Mouse (Mus musculus): ENCODE measurements around the gene Hsbp1.

Hsbp1 gene

DNA sequence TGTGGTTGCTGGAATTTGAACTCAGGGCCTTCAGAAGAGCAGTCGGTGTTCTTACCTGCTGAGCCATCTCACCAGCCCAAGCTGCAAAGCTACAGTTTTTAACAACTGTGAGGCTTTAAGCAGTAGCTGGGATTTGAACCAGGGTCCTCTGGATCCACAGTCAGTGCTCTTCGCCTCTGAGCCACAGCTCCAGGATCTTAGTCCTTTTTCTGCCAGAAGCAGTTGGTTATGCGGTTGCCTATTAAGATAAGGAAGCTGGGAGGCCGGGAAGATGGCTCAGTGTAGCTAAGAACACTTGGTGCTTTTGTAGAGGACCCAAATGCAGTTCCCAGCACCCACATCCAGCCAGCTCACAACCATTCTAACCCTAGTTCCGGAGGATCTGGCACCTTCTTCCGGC is 42.7 kb downstream of the Hsbp1 start:
- DNase-seq (ENCODE audit: low spot score in 2 of 2) = no peak

DNA sequence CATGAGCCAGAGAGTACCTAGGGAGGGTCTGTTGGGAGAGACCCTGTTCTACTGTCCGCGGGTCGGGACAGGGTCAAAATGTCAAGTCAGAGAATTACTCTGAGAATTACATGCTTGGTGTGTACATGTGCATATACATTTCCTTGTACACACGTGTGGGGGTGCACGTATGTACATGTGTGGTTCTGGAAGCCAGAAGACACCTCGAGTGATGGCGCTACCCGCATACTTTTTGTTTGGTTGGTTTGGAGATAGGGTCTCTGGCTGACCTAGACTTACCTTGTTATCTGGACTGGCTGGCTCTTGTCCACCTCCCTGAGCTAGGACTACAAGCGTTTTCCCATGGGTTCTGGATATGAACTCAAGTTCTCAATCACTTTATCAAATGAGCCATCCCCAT is 49.8 kb downstream of the Hsbp1 start:
- DNase-seq (ENCODE audit: low spot score in 2 of 2) = no peak

DNA sequence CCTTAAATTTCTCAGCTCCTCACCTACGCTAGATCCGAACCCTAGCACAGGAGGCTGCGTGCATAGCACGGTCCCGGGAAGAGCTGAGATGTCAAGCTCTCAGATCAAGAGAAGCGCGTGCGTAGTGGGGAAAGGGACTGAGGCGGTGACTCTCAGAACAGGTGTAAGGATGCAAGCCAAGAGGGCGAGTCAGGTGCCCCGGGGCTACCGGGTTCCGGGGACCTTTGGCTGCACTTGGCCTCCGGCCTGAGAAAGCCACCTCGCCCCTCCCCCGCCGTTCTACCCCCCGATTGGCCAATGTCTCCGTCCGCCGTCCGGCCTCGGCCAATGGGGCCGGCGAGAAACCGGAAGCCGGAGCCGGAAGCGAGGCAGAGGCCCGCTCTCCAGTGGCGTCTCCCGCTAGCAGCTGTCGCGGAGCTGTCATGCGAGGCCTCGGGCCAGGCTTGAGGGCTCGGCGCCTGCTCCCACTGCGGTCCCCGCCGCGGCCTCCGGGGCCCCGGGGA is 50.3 kb downstream of the Hsbp1 start, which contains the start of gene Mlycd:
Gene Mlycd, plus strand, starts transcription at position 355 of the 503 bp plus-strand sequence.
- peak; percentile 78 to 87 for DNase-seq (ENCODE audit: low spot score in 2 of 2)

DNA sequence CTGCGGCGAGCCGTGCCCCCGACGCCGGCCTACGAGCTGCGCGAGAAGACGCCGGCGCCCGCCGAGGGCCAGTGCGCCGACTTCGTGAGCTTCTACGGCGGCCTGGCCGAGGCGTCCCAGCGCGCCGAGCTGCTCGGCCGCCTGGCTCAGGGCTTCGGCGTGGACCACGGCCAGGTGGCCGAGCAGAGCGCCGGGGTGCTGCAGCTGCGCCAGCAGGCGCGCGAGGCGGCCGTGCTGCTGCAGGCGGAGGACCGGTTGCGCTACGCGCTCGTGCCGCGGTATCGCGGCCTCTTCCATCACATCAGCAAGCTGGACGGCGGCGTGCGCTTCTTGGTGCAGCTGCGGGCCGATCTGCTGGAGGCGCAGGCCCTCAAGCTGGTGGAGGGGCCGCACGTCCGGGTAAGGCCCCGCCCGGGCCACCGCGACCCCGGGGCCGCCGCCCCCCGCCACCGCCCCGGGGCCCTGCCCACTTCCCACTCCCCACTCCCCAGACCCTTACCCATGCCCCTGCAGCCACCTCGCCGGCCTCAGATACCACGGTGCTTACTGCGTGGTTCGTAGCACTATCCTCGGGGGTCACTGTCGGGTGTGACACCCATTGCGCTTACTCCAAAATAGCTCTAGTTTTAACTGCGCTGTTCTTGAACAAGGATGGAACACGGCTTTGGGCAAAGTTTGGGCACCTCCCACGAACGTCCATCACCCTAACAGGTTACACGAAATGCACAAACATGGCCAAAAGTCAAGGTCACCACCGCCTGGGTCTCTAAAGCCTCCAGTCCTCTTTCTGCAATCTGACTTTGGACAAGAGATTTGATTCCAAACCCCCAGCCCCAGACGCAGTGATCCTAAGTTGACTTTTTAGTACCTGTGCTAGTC is 51.0 kb downstream of the Hsbp1 start:
- DNase-seq (ENCODE audit: low spot score in 2 of 2) = no peak
